Mouse (Mus musculus) right cerebral cortex, adult 18-20 months (tissue): ENCODE measurements around the gene Dnm3.

Source experiments
- DNase-seq: peaks from one replicate; pipeline ENCODE4 v3.0.0; 2022; ENCODE audit warnings: mixed read lengths

The Dnm3 gene

DNA sequence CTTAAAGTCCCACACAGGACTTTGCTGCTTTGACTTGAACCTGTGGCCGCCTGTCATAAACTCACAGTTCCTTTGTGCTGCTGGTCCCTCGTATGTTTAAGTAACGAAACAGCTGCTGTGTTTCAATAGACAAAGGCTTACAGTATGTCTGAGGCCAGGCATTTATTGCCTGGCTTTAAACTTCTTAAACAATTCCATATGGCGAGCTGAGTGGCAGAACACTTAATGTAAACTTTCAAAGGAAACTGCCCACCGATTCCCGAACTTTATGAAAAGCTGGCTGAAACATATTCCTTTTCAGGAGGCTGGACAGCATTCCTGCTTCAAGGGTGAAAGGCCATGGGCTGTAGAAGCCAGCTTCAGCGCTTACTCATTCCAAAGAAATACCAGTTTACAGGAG is 460.9 kb downstream of the Dnm3 start:
- no peak for DNase-seq

DNA sequence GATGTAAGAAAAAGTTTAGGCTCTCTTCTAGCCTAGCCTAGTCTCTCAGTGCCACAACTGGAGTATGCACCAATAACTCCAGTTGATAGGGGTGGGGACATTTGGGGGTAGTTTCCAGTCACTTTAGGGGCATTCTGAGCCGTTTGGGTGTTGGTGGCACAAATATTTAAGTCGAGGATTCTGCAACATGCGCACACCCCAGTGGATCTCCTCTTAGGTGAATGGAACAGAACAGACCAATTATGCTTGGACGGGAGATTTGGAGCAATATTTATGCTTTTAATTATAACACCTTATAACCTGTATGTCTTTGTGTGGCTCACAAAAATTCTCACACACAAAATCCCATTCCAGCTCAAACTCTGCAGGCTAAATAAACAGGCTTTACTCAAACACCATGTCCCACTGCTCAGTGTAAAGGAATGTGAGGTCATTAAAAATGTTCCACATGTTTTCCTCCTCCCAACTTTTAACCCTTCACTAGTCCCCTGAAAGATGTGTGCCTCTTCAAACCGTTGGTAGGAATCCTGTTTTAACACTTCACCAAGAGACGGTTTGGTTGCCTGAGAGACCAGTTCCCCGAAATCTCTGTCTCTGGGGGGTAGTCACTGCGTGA is 462.5 kb downstream of the Dnm3 start:
- no peak for DNase-seq

DNA sequence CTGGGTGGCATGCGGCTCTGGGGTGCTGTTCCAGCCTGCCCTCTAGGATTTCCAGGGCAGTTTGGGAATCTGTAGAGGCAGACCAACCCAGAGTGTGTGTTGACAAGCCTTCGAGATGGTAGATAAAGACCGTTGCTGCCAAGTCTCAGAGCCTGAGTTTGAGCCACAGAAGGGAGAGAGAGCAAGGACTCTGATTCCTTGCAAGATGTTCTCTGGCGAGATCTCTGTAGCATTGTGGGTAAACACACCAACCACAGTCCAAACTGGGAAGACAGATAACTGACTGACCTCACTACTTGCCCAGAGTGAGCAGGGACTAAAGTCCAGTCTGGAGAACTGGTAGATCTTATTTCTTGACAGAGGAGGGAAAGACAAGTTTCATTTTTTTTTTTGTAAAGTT is 464.3 kb downstream of the Dnm3 start:
- DNase-seq = no peak

DNA sequence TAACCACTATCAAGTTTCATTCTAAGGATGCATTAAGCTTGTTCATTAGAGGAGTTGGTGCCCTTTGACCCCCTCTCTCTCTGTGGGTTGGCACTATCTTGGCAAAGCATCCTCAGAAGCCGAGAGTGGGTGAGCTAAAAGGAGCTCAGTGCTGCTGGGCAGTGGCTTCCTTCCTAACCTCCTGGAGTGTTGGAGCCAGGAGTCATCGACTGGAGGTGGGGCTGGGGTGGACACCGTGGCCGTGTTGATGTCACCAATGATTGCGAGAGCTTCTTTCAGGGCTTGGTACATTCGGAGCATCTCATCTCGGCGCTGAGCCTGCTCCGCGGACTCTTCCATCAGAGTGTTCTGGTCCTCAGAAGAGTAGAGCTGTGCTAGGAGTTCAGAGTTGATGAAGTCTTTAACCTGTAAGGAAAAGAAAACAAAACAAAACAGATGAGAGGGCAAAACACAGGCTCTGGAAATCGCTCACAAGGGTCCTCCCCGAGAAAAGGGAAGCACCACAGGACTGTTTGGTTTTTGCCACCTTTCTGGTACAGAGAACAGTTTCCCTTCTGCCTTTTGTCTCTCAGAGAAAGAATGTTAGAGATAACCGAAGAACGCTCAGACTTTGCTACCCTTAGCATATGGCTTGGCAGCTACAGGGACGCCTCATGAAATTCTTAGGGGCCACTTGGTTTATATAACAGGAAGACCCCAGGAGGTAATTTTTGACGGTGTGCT is 466.1 kb downstream of the Dnm3 start:
- no peak for DNase-seq

DNA sequence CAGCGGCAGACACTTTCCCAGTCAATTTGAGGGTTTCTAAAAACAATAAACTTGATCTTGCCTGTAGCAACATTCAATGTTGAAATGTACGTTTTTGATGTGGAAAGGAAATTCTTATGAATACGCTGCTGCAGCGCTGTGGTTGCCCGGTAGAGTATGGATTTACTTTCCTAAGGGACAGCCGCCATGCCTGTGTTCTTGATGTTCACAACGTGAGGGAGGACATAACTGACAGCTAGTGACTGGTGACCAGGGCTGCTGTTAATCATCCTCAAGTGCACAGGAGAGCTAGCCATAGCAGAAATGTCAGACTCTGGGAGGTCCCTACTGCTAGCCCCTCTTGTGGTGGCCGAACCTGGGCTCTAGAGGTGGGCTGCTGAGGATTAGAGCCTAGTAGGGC is 468.7 kb downstream of the Dnm3 start:
- DNase-seq = no peak

DNA sequence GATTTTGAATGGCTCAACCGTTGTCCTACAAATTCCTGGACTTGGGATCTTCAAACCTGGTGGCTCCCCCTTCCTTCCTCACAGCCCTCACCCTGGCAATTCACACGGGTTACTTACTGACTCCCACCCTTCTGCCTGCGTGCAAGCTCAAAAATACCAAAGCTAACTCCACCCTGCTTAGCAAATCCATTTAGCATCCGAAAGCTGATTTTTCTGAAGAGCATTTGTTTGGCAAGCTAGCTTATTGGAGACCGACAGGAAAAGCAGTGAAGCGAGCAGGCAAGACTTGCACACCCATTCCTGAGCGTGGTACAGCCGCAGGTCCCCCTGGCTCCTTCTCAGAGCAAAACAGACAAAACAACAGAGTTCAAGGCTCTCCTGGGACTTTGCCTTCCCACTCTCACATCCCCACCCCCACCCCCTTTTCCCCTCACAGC is 469.2 kb downstream of the Dnm3 start:
- DNase-seq = no peak

DNA sequence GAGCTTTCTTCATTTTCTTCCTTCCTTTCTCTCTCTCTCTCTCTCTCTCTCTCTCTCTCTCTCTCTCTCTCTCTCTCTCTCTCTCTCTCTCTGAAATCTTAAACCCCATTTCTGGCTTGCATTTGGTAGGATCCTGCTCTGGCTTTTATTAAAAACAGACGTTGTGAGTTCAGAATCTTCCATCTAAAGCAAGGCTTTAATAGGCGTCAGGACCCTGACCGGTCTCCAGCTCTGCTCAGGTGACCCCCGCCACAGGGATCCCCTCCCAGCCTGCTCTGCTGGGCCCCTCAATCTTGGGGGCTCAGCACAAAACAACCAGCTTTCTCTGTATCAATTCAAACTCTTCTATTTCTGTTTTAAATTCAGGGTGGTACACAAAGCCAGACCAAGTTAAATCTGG is 469.6 kb downstream of the Dnm3 start:
- no peak for DNase-seq

DNA sequence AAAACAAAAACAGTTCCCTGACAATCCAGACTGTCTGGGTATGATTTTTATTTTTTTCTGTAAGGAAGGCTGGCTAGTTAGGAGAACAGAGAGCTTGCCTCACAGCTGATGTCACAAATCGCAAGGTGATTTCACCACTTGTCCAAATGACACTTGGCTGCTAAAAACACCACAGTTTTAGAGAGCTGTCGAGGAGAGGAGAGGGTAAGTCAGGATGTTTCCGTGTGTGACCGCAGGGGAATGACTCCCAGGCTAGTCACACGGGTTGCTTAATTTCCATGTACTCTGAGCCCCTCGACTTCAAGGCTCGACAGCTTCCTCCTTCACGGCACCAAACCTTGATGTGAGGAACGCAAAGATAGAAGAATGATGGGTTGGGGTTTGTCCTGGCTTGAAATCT is 471.7 kb downstream of the Dnm3 start:
- no peak for DNase-seq

DNA sequence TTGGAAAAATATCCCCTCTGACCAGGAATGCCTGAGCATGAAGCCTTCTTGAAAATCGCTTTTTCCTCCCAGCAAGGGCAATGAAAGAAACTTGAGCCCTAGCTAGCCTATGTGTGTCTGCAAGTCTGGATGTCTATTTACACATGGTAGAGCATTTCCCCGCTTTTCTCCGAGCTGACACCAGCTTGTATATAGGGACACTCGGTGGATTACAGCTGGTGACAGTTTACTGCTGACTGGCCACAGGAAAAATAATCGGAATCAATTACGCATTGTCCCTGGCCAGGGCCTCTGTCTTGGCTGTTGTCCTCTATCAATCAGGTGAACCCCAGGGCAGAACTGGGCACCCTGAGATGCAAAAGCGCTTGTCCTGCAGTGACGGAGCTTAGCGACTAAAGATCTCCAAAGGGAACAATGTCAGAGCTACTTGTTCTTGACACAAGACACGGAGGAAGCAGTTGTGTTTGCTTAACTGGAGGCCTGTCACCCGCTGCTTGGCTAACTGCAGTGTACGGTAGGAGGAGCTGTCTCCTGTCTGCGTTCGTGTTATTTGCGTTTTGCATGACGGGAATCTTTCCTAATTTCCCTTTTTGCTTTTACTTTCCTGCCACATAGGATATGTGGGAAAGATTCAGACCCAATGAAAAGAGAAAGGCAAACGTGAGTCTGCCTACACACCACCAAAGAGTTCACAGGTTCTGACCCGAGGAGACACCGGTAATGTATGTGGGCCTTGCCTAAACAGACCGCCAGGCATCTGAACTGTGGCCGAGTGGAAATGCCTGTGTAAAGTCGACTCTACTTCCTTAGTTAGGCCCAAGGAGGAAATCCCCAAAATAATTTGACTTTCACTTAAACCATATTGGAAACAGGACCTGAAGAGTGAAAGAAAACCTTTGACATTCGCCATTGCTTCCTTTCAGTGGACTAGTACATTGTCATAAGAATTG is 472.7 kb downstream of the Dnm3 start:
- DNase-seq = no peak

DNA sequence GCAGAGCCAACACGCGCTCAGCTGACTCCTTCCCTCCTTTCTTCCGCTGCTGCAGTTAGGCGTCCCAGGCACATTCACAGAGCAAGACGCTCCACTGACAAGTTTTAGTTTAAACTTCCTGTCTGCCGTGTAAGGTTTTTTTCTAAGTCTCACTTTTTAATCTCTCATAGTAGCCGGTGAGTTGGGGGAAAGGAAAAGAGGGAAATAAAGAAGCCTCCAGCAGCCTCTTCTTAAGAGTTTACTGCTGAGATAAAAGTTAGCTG is 473.4 kb downstream of the Dnm3 start:
- no peak for DNase-seq

DNA sequence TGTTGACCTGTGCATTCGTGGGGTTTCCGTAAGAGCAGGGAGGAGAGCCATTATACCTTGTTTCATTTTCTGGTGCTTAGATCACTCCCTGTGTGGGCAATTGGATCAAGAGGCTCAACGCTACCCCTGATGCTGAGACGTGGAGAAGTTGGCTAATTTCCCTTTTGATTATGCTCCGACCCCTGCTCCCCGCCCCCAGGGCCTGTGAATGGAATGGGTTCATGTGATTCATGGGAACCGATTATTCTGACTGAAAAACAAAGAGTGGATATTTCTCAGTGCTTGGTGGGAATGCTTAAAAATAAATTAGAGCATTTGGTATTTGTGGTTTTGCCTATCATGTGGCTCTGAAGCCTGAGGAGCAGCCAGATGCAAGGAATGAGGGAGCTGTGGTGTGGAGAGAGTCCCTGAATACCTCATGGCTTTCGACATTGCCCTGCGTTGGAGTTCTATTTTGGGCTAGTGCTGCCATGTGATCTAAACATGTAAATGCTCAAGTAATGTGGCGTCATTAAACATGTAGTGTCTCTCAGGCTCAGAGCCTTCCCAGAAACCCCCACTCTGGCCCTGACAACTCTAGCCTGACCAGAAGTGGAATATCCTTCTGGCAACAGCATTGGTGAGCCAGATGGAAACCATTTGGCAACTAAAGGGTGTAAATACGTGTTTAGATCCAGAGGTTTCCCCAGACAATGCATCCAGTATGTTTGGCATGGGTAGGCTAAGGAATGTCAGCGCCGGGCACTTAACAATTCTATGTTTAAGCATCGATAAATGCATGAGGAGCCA is 473.9 kb downstream of the Dnm3 start:
- DNase-seq = no peak

DNA sequence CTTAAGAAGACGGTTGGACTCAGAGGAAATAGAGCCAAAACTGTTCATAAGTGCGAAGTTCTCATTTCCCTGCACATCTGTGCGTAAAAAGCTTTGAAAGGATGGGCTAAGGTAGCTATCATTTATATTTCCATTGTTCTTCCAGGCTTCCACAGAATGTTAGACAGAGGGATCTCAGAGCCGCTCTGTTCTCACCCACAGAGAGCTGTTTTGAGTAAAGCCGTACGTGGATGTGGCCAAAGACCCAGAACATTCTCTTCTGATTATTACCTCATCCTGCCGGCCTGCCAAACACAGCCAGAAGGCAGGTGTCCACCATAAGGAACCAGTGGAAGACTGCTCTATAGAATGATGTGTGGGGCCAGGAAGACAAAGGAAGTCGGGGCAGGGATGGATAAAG is 476.5 kb downstream of the Dnm3 start:
- no peak for DNase-seq

DNA sequence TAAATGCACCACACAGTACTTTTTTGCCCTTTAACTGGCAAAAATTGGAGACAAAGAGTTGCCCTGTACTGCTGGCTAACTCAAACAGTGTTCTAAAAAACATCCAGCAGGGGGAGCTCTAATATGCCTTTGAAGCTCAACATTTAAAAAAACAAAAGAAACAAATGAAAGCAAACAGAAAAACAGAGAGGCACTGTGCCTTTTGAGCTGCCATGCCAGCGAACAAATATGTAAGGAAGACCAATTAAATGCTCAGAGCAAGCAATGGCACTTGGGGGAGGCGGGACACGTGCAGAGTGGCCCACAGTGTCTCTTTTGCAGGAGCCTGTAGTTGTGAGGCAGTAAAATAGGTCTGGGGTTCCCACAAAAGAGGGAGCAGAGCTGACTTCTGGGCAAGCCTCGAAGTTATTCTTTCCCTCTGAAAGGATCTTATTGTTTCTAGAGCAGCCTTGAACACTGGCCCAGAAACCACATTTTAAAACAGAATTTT is 477.9 kb downstream of the Dnm3 start:
- DNase-seq = peak; percentile 67

DNA sequence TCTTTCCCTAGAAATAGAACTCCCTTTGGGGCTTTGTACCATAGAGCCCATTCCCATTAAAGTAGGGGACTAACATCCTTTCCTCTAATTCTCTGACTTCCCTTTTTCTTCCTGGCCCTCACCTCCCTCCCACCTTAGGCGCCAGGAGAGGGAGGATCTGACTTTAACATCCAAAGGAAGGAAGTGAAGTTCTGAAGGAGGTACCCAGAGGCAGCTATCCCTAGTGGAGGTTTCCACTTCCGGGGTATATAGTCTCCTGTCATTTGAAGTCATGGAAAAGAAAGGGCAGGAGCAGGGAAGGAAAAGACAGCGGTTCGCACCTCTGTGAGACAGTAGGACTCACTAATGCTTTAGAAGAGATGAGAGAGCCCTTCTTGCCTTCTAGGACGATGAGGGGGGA is 478.5 kb downstream of the Dnm3 start:
- no peak for DNase-seq

DNA sequence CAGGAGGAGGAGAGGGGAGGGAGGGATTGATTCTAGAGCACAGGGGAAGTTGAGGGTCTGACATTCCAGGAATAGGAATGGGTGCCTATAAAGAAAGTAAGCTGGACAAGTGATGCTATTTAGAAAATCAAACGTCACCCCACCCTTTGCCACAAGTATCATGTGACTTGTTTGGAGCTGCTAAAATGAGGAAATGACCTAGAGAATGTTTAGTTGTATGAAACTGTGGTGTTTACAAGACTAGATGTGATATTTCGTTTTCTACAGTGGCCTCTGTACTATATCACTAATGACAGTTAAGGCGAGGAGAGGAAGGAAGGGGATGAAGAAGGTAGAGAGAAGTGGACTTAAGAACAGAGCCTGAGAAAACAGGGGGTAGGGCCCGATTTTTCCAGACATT is 479.1 kb downstream of the Dnm3 start:
- DNase-seq = no peak

DNA sequence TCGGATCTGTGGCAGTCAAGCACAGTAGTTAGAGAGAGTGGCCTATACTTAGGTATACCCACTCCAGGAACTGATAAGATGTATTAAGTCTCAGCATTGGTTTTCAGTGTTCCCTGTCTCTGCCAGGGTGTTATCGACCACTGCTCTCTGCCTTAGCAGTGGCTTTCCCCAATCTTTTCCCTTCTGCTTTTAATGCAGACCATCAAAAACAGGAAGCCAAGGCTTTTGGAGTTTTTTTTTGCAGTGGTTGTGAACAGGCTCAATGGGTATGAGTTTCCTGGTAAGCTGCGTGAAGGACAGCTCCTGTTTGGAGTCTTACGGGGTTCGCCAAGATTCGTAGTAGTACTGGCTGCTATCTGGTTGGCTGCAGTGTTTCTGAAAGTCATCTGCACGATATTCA is 485.4 kb downstream of the Dnm3 start:
- DNase-seq = no peak

DNA sequence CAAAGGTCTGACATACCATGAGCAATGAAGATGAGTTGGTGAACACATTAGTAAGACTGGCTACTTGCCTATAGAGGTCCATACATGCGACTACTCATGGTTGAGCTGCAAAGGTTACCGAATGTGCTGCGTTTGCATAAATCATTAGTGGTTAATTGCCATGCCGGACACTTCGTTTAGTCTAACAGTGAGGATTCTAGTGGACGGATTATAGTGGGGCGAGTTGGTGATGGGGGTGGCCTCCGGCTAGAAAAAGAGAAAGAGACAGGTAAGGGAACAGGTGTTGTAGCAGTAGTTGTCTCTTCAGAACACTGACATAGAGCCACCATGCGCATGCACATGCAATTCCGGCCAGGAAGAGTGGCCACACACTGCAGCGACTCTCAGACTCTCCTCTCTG is 486.0 kb downstream of the Dnm3 start:
- DNase-seq = no peak

DNA sequence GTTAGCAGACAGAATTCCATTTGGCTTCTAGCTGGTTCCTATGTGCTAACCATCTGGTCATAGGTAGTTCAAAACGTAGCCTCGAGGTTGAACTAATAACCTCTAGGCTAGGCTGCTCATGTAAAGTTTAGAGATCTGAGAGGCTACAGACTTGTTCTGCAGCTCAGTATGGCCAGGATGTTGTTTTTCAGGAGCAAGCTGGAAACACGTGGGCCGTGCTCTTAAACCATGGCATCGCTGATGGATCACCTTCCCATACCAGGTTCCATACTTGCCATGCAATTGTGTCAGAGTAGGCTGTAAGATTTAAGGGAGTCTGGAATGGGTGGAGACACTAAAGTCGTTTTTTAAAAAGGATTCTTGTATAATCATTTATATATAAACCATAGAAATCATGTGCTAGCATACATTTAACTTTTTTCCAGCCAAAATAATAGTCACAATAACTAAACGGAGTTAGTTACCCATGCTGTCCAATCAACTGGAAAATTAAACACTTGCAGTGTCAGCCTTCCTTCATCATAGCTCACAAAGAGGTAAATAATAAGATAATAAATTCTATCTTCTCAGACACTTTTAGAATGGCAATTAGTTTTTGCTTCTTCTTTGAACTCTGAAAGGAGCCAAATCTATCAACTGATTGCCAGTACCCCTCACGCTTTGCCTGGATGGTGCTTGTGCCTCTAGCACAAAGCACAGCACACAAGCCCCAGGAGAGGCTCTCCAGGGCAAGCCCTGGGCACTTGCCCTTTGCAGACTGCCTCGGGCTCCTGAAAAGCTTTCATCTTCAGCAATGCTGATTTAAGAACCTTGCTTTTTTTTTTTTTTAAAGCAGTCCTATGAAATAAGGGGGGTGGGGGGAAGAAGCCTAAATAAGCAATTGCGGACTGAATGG is 486.9 kb downstream of the Dnm3 start:
- no peak for DNase-seq

DNA sequence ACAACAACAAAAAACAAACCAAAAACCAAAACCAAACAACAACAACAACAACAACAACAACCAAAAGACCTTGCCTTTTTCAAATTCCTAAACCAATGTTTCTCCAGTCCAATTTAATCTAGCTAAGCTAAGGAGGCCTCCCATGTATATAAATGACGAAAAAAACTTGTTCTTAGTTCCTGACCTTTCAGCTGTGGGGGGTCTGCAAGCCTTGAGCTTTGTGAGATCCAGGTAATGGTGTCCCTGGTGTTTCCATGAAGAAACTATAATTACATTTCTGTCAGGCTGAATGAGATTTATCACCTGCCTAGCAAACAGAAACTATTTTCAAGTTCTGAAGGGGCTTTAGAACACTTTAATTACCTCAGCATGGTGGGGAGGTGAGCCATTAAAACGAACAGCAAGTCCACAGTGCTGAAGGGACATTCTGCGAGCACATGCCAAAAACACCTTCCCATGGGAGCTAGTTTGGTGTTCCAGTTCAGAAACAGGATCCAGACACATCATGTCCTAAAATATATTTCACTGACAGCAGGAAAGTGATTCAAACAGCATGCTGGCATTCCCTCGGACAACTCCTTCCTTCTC is 493.8 kb downstream of the Dnm3 start:
- DNase-seq = no peak

DNA sequence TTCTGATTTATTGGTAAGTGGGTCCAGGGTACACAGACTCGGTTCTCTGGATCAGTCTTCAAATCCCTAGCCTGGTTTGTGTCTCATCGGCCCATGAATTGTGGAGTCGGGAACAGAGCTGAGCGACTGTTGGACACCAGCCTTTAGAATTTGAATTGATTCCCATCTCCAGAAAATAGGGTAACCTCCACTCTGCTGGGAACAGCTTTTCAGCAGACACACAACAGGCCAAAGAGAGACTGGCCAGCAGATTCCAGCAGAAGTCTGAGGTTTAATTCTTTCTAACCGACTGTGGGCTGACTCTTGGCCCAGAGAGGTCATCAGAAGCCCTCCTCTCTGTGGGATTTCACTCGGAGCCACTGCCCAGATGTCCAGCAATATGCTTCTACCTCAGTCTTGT is 494.4 kb downstream of the Dnm3 start:
- no peak for DNase-seq

DNA sequence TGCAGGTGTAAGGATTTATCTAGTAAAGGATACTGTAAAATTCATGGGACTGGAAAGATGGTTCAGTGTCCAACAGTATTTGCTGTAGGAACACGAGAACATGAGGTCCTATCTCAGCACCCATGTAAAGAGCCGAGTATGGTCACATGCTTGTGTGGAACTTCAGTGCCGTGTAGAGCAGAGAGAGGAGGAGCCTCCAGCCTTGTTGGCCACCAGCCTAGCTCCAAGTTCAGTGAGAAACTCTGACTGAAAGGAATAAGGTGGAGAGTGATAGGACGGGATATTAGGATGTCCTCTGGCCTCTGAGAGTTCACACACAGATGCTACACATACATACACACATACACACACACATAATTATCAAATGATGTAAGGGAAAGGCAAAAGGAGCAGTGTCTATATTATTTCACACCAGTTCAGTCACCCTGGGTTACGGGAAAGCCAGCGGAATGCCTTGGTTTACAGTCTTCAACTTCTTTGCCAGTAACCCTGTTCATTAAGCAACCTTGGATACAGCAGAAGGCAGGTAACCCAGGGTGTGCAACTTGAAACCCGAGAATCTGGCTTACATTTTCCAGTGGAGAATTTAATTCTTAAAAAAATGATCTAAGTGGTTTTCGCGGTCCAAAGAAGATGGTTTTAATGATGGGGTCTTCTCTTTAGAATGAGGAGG is 497.1 kb downstream of the Dnm3 start:
- no peak for DNase-seq
